Mouse (Mus musculus) heart, postnatal 0 days (tissue): ENCODE results near the gene Gm20696. TPM values are rescaled to one million over a fixed set of nuclear protein-coding genes. Genes with fewer than 3 reads are reported as not detected.
A peak's percentile ranks its signal among the peaks of the same experiment; 100 is the strongest.

ENCODE experiments used
- ATAC-seq: fragments of 200-750 bp; cut with Nextera tagmentation; 2 replicates; pipeline ENCODE4 v1.8.0; 2017; ENCODE audit warnings: low read depth, moderate number of reproducible peaks, moderate library complexity; ENCODE audit not compliant: insufficient read depth
- DNase-seq: peaks from one replicate; pipeline ENCODE4 v3.0.0-alpha.2; 2016; ENCODE audit warnings: low spot score
- H3K27ac ChIP-seq: fragments of 300-500 bp; sonication (generic); 2 replicates; pipeline ENCODE4 v1.5.1; 2014; ENCODE audit warnings: low read depth, mild to moderate bottlenecking
- H3K27me3 ChIP-seq: fragments of 300-500 bp; sonication (generic); 2 replicates; pipeline ENCODE4 v1.6.1; 2014; ENCODE audit warnings: low read length, mixed read lengths; ENCODE audit not compliant: control insufficient read depth, insufficient read depth
- H3K36me3 ChIP-seq: fragments of 300-500 bp; sonication (generic); replicated peaks from 2 replicates; pipeline ENCODE4 v1.6.1; 2014; ENCODE audit warnings: low read length, mixed read lengths; ENCODE audit not compliant: control insufficient read depth, insufficient read depth
- H3K4me1 ChIP-seq: fragments of 300-500 bp; sonication (generic); 2 replicates; pipeline ENCODE4 v1.6.1; 2014; ENCODE audit warnings: antibody characterized with exemption; ENCODE audit not compliant: control insufficient read depth, insufficient read depth
- H3K4me2 ChIP-seq: fragments of 300-500 bp; sonication (generic); 2 replicates; pipeline ENCODE4 v1.6.1; 2014; ENCODE audit warnings: low read depth, mild to moderate bottlenecking, low read length, moderate library complexity
- H3K4me3 ChIP-seq: fragments of 300-500 bp; sonication (generic); 2 replicates; pipeline ENCODE4 v1.5.1; 2014; ENCODE audit warnings: low read depth, low read length
- H3K9ac ChIP-seq: fragments of 300-500 bp; sonication (generic); replicated peaks from 2 replicates; pipeline ENCODE4 v1.6.1; 2014; ENCODE audit warnings: low read depth, low read length, mixed read lengths
- H3K9me3 ChIP-seq: fragments of 300-500 bp; sonication (generic); replicated peaks from 2 replicates; pipeline ENCODE4 v1.6.1; 2016; ENCODE audit warnings: low read length; ENCODE audit not compliant: control insufficient read depth
- CTCF ChIP-seq: IDR thresholded peaks from 2 replicates; pipeline ENCODE4 v1.5.1; 2016; ENCODE audit warnings: antibody characterized with exemption, control low read depth, low read depth
- EP300 ChIP-seq: IDR thresholded peaks from 2 replicates; pipeline ENCODE4 v1.6.1; 2016; ENCODE audit warnings: antibody characterized with exemption, low read depth
- WGBS: fragments of 180-500 bp; shearing (Covaris S2); extraction: QIAGEN DNeasy Blood & Tissue Kit; methylation state at CpG from one replicate; pipeline ENCODE4 v1.1.7; 2014; 5-methylcytosine and 5-hydroxymethylcytosine counted together
- polyA plus RNA-seq: library from polyadenylated mRNA; unstranded; fragments of >200 nt; fragmentation: Nextera tagmentation; extraction: Ambion mirVana; gene quantifications from 2 replicates; pipeline ENCODE4 v1.2.1, GENCODE M21; 2015
- total RNA-seq: library from RNA; depleted of rRNA; stranded (reverse); fragments of >200 nt; gene quantifications from 2 replicates; pipeline ENCODE4 v1.2.3, GENCODE M21; 2014; ENCODE audit warnings: low replicate concordance

Gene Gm20696
- total and polyA plus RNA-seq, 2 experiments from 2014 or later = 0.95 to 2.0 TPM

GRCm38 (mm10) chr6:99431941-99432340 is 234.7 kb downstream of the Gm20696 start:
- ATAC-seq (no peak), DNase-seq (no peak)
- Histone ChIP-seq H3K9me3 (no peaks in the 10 kb centered on the region), H3K4me2 (no peak overlapping the region), H3K27ac (0 out of 2 replicates have a peak overlapping the region, but pooled peaks have one; percentile 7), H3K27me3 (no peaks in the 10 kb centered on the region), H3K9ac (no peak overlapping the region), H3K4me1 (no peaks in the 10 kb centered on the region), H3K4me3 (no peak overlapping the region), H3K36me3 (0 out of 2 replicates have a peak, but pooled peaks cover 7% of the 10 kb centered on the region)
- 60% methylated on average over 4 of the region's 4 CpGs for WGBS
- TF ChIP-seq EP300 (no peak), CTCF (no peak)

GRCm38 (mm10) chr6:99430560-99430959 is 236.0 kb downstream of the Gm20696 start:
- 93% methylated on average over 14 of the region's 14 CpGs for WGBS
- H3K9me3 ChIP-seq = no peaks in the 10 kb centered on the region
- 0 out of 2 replicates have a peak, but pooled peaks cover 7% of the 10 kb centered on the region for H3K36me3 ChIP-seq
- no peak overlapping the region for H3K9ac ChIP-seq
- no peak overlapping the region for H3K4me3 ChIP-seq
- DNase-seq (no peak), ATAC-seq (no peak)
- no peak for TF ChIP-seq CTCF
- no peak for TF ChIP-seq EP300
- H3K4me1 ChIP-seq = no peaks in the 10 kb centered on the region
- no peak overlapping the region for H3K4me2 ChIP-seq
- H3K27ac ChIP-seq = no peak overlapping the region
- H3K27me3 ChIP-seq = no peaks in the 10 kb centered on the region

- Histone ChIP-seq H3K27ac (no peak overlapping the region), H3K9me3 (no peaks in the 10 kb centered on the region), H3K36me3 (0 out of 2 replicates have a peak, but pooled peaks cover 6% of the 10 kb centered on the region), H3K9ac (no peak overlapping the region), H3K4me3 (no peak overlapping the region), H3K27me3 (no peaks in the 10 kb centered on the region), H3K4me2 (no peak overlapping the region), H3K4me1 (no peaks in the 10 kb centered on the region)
- no peak for DNase-seq
- 72% methylated on average over 16 of the region's 16 CpGs for WGBS
- no peak for ATAC-seq
- TF ChIP-seq EP300 = no peak
- TF ChIP-seq CTCF = no peak
Measured at GRCm38 (mm10) chr6:99429378-99430131, 237.0 kb downstream of the Gm20696 start.

- Histone ChIP-seq H3K9me3 (no peaks in the 10 kb centered on the region), H3K4me1 (no peaks in the 10 kb centered on the region), H3K27ac (no peak overlapping the region), H3K9ac (no peak overlapping the region), H3K27me3 (no peaks in the 10 kb centered on the region), H3K36me3 (0 out of 2 replicates have a peak, but pooled peaks cover 6% of the 10 kb centered on the region), H3K4me3 (no peak overlapping the region), H3K4me2 (no peak overlapping the region)
- ATAC-seq (no peak), DNase-seq (no peak)
- TF ChIP-seq CTCF = no peak
- TF ChIP-seq EP300 = no peak
- 75% methylated on average over 2 of the region's 2 CpGs for WGBS
Measured at GRCm38 (mm10) chr6:99428961-99429360, 237.6 kb downstream of the Gm20696 start.

- DNase-seq = no peak
- H3K4me3 ChIP-seq = no peak overlapping the region
- H3K9ac ChIP-seq = no peak overlapping the region
- ATAC-seq = no peak
- H3K9me3 ChIP-seq = no peaks in the 10 kb centered on the region
- H3K4me2 ChIP-seq = no peak overlapping the region
- TF ChIP-seq CTCF (no peak), EP300 (no peak)
- WGBS = 71% methylated on average over 4 of the region's 4 CpGs
- H3K27ac ChIP-seq = no peak overlapping the region
- no peaks in the 10 kb centered on the region for H3K27me3 ChIP-seq
- H3K4me1 ChIP-seq = no peaks in the 10 kb centered on the region
- H3K36me3 ChIP-seq = 0 out of 2 replicates have a peak, but pooled peaks cover 6% of the 10 kb centered on the region
Measured at GRCm38 (mm10) chr6:99427301-99427700, 239.3 kb downstream of the Gm20696 start.

GRCm38 (mm10) chr6:99425044-99425443 is 241.6 kb downstream of the Gm20696 start:
- Histone ChIP-seq H3K9ac (no peak overlapping the region), H3K4me2 (no peak overlapping the region), H3K4me1 (no peaks in the 10 kb centered on the region), H3K27ac (no peak overlapping the region), H3K36me3 (0 out of 2 replicates have a peak, but pooled peaks cover 6% of the 10 kb centered on the region), H3K9me3 (no peaks in the 10 kb centered on the region), H3K27me3 (no peaks in the 10 kb centered on the region), H3K4me3 (no peak overlapping the region)
- ATAC-seq (peak; percentile 44; the same call in 1 of the 2 replicates), DNase-seq (peak; percentile 54)
- 60% methylated on average over 3 of the region's 3 CpGs for WGBS
- no peak for TF ChIP-seq CTCF
- TF ChIP-seq EP300 = no peak
